Mouse (Mus musculus): ENCODE data around the gene Mrps15. TPM values are rescaled to one million over a fixed set of nuclear protein-coding genes. Genes with fewer than 3 reads are reported as not detected.
"Not testable (repeated sequence)": the region's sequence is repeated elsewhere in the genome, so short reads cannot be mapped to it uniquely, and the experiment has no call there.

Mrps15 gene
- polyA plus RNA-seq, 1 experiment from 2014 or later = 132 TPM

DNA sequence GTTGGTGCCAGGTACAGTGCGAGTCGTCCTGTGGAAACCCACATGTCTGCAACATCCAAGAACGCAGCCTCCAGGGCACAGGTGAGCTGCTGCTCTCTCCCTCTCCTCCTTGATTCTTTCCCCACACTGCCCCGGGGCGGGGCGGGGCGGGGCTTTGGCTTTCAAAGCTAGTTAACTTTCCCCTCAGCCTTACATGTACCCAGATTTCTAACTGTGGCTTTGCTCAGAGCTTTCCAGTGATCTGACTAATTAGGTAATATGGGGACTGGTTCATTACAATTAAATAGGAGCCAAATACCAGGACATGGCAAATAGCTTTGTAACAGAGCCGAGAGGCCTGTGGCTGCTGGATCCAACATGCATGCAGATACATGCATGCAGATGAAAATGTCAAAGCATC is 37.7 kb downstream of the Mrps15 start:
- Histone ChIP-seq H3K9ac (no peak overlapping the region), H3K4me3 (replicated peaks) (no peak overlapping the region), H3K27ac (no peak overlapping the region), H3K4me1 (no peaks in the 10 kb centered on the region), H3K9me3 (no peaks in the 10 kb centered on the region), H3K4me2 (no peak overlapping the region), H3K36me3 (replicated peaks) (peaks cover 24% of the 10 kb centered on the region), H3K27me3 (no peaks in the 10 kb centered on the region)
- 71% methylated on average over 8 of the region's 8 CpGs for WGBS
- ATAC-seq (ENCODE audit: low FRiP score) = no peak

DNA sequence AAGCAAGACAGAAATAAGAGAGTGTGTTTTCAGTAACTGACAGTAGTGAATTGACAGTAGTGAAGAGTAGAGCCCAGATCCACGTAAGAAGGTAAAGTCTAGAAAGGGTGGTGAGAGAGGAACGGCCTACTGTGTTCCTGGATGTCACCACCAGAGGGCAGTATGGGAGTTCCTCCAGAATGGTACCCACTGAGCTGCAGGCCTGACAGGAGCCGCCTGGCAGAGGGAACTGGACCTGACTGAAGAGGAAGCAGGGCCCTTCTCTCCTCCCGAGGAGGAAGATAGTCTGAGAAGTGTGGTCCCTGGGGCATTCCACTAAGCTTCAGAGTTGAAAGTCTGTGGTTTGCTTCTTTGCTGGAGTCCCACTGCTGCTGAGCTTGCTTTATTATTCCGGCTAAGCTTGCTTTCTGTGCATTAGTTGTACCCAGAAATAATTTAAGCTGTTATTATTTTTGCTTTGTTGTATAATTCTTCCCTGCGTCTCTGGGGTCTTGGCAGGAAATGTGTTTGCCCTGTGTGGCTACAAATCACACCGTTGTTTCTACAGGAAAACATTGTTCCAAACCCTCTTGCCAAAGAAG is 39.4 kb downstream of the Mrps15 start:
- peak; percentile 76 for ATAC-seq (ENCODE audit: low FRiP score)
- 35% methylated on average over 7 of the region's 7 CpGs for WGBS
- Histone ChIP-seq H3K4me2 (no peak overlapping the region), H3K9me3 (no peaks in the 10 kb centered on the region), H3K27me3 (no peaks in the 10 kb centered on the region), H3K9ac (no peak overlapping the region), H3K4me3 (replicated peaks) (no peak overlapping the region), H3K27ac (no peak overlapping the region), H3K4me1 (no peaks in the 10 kb centered on the region), H3K36me3 (replicated peaks) (peaks cover 24% of the 10 kb centered on the region)

- H3K4me1 ChIP-seq = no peaks in the 10 kb centered on the region
- H3K9ac ChIP-seq = no peak overlapping the region
- H3K4me3 ChIP-seq (replicated peaks) = no peak overlapping the region
- ATAC-seq (ENCODE audit: low FRiP score) = no peak
- WGBS = 83% methylated on average over 7 of the region's 7 CpGs
- no peaks in the 10 kb centered on the region for H3K9me3 ChIP-seq
- no peak overlapping the region for H3K27ac ChIP-seq
- no peaks in the 10 kb centered on the region for H3K27me3 ChIP-seq
- no peak overlapping the region for H3K4me2 ChIP-seq
- peaks cover 13% of the 10 kb centered on the region for H3K36me3 ChIP-seq (replicated peaks)
Observed at GRCm38 (mm10) chr4:126090101-126090847, 43.5 kb downstream of the Mrps15 start.

DNA sequence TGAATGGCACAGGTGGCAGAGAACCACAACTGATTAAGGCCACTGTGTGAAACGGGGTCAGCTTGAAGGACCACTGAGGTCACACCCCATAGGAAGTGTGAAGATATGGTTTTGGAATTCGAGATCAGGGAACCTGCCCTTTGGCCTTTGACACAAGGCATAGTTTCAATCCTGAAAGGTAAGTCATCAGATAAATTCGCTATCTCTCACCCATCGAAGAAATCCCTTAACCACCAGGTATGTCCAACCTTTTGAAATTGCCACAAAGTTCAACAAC is 44.1 kb downstream of the Mrps15 start:
- H3K4me1 ChIP-seq = no peaks in the 10 kb centered on the region

GRCm38 (mm10) chr4:126091873-126092272 is 45.1 kb downstream of the Mrps15 start:
- Histone ChIP-seq H3K36me3 (replicated peaks) (peaks cover 13% of the 10 kb centered on the region), H3K9me3 (no peaks in the 10 kb centered on the region), H3K4me3 (replicated peaks) (no peak overlapping the region), H3K4me1 (peaks cover 1% of the 10 kb centered on the region), H3K27me3 (no peaks in the 10 kb centered on the region), H3K27ac (no peak overlapping the region), H3K4me2 (no peak overlapping the region), H3K9ac (no peak overlapping the region)
- ATAC-seq (ENCODE audit: low FRiP score) = no peak
- 85% methylated on average over 8 of the region's 8 CpGs for WGBS

More for the DNA sequence above, 44.1 kb downstream of the Mrps15 start:
- no peak overlapping the region for H3K4me3 ChIP-seq (replicated peaks)
- peaks cover 13% of the 10 kb centered on the region for H3K36me3 ChIP-seq (replicated peaks)
- H3K27me3 ChIP-seq = no peaks in the 10 kb centered on the region
- WGBS = 88% methylated on average over 4 of the region's 4 CpGs
- H3K9ac ChIP-seq = no peak overlapping the region
- H3K27ac ChIP-seq = no peak overlapping the region
- ATAC-seq (ENCODE audit: low FRiP score) = no peak
- H3K4me2 ChIP-seq = no peak overlapping the region
- H3K9me3 ChIP-seq = no peaks in the 10 kb centered on the region

DNA sequence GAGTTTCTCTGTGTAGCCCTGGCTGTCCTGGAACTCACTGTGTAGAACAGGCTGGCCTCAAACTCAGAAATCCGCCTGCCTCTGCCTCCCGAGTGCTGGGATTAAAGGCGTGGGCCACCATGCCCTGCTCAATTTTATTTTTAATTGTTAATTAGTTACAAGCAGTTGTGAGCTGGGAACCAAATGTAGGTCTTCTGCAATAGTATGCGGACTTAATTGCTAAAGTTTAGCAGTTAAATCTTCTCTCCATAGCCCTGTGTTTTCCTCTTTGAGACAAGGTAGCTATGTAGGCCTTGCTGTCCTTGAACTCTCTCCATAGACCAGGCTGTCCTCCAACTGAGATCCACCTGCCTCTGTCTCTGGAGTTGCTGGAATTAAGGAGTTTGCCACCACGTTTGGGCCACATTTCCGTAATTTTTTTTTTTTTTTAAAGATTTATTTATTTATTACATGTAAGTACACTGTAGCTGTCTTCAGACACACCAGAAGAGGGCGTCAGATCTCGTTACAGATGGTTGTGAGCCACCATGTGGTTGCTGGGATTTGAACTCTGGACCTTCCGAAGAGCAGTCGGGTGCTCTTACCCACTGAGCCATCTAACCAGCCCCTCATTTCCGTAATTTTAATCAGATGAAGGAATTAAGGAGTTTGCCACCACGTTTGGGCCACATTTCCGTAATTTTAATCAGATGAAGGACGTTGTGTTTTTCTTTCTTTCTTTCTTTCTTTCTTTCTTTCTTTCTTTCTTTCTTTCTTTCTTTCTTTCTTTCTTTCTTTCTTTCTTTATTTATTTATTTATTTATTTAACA is 49.1 kb downstream of the Mrps15 start:
- H3K27me3 ChIP-seq; H3K27ac ChIP-seq; H3K9me3 ChIP-seq; H3K36me3 ChIP-seq (replicated peaks); ATAC-seq (ENCODE audit: low FRiP score); H3K9ac ChIP-seq; H3K4me2 ChIP-seq; H3K4me3 ChIP-seq (replicated peaks): not testable (repeated sequence)
- WGBS = 58% methylated on average over 14 of the region's 14 CpGs
- peaks cover 13% of the 10 kb centered on the region for H3K4me1 ChIP-seq

DNA sequence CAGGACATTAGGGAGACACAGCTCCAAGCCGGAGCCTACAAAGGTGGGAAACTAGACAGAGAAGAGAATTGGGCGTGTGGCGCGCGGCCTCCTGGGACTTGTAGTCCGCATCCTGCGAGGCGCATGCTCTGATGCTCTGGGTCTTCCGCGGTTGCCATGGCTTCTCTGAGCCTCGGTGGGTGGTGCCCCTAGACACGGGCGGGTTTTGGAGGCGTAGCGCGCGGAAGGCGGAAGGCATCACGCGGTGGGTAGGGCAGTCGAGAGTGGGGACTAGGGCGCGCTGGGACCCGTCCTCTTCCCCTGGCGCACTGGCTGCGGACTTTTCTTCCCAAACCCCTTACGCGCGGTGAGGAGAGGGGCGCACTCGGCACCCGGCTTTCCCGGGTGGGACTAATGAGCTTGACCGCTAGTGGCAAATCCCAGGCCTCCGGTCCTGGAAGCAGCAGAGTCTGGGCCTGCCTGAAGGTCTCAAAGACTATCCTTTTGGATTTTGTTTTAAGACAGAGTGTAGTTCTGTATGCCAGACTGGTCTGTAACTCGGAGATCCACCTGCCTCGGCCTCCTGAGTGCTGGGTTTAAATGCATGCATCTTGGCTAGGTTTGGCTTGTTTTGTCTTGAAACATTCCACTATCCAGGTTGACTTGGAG is 49.9 kb downstream of the Mrps15 start, which contains the start of gene Lsm10:
TSS of gene Lsm10 (plus strand) at position 160 of the 648 bp plus-strand sequence.
- no peaks in the 10 kb centered on the region for H3K27me3 ChIP-seq

GRCm38 (mm10) chr4:126097711-126098253 is 51.1 kb downstream of the Mrps15 start:
- no peaks in the 10 kb centered on the region for H3K27me3 ChIP-seq
- H3K27ac ChIP-seq = no peak overlapping the region
- 0 out of 2 replicates have a peak overlapping the region, but pooled peaks have one; percentile 51 for H3K4me3 ChIP-seq (replicated peaks)
- peaks cover 3% of the 10 kb centered on the region; the same call in 1 of the 2 replicates for H3K36me3 ChIP-seq (replicated peaks)
- H3K4me2 ChIP-seq = no peak overlapping the region
- WGBS = 95% methylated on average over 20 of the region's 20 CpGs
- ATAC-seq (ENCODE audit: low FRiP score) = no peak
- no peaks in the 10 kb centered on the region for H3K9me3 ChIP-seq
- no peak overlapping the region for H3K9ac ChIP-seq
- H3K4me1 ChIP-seq = peaks cover 23% of the 10 kb centered on the region

More for the DNA sequence above, 49.9 kb downstream of the Mrps15 start, which contains the start of gene Lsm10:
- peak within 1 kb of the TSS; percentile 63 for H3K4me2 ChIP-seq
- ATAC-seq (ENCODE audit: low FRiP score) = peak; percentile 97
- H3K9ac ChIP-seq = peak within 1 kb of the TSS; percentile 78
- H3K9me3 ChIP-seq = no peaks in the 10 kb centered on the region
- peaks cover 13% of the 10 kb centered on the region for H3K4me1 ChIP-seq
- peak within 1 kb of the TSS; percentile 51 for H3K4me3 ChIP-seq (replicated peaks)
- peaks cover 3% of the 10 kb centered on the region; the same call in 1 of the 2 replicates for H3K36me3 ChIP-seq (replicated peaks)
- WGBS = 4% methylated on average over 37 of the region's 37 CpGs
- peak within 1 kb of the TSS; percentile 72; the same call in 1 of the 2 replicates for H3K27ac ChIP-seq

DNA sequence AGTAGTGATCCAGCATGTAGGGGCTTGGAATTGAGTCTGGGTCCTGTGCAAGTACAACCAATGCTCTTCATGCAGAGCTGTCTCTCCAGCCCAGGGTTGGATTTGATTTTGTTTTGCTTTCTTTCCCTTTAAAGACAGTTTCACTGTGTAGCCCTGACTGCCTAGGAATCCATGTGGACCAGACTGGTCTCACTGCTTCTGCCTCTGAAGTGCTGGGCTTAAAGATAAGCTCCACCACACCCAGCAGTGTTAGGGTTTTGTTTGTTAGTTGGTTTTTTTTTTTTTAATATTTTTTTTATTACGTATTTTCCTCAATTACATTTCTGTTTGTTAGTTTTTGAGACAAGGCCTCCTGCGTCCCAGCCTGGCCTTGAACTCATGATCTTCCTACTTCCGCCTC is 52.6 kb downstream of the Mrps15 start:
- 85% methylated on average over 3 of the region's 3 CpGs for WGBS

DNA sequence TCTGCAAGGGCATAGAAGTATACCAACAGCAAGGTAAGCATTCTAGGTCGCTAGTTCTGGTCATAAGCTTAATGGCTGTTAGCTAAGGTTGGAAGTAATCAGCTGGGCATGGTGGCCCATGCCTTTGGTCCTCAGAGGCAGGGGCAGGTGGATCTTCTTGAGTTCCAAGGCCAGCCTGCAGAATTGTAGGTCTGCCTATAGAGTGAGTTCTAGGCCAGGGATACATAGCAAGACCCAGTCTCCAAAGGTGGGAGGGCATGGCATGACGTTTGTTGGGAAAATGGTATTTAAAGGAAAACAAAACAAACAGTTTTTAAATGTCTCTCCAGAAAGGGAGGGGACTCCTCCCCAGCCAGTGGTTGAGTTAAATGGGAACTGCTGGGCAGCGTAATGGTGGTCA is 54.0 kb downstream of the Mrps15 start:
- Histone ChIP-seq H3K9me3 (no peaks in the 10 kb centered on the region), H3K27ac (no peak overlapping the region), H3K9ac (no peak overlapping the region), H3K36me3 (replicated peaks) (peaks cover 3% of the 10 kb centered on the region; the same call in 1 of the 2 replicates), H3K4me2 (no peak overlapping the region), H3K4me3 (replicated peaks) (no peak overlapping the region), H3K27me3 (no peaks in the 10 kb centered on the region), H3K4me1 (peaks cover 42% of the 10 kb centered on the region)
- no peak for ATAC-seq (ENCODE audit: low FRiP score)
- WGBS = 93% methylated on average over 3 of the region's 3 CpGs

More for the DNA sequence above, 52.6 kb downstream of the Mrps15 start:
- Histone ChIP-seq H3K27ac (no peak overlapping the region), H3K9me3 (no peaks in the 10 kb centered on the region), H3K27me3 (no peaks in the 10 kb centered on the region), H3K4me2 (no peak overlapping the region), H3K4me1 (peaks cover 29% of the 10 kb centered on the region), H3K36me3 (replicated peaks) (peaks cover 3% of the 10 kb centered on the region; the same call in 1 of the 2 replicates), H3K9ac (no peak overlapping the region), H3K4me3 (replicated peaks) (no peak overlapping the region)
- ATAC-seq (ENCODE audit: low FRiP score) = no peak

GRCm38 (mm10) chr4:126102061-126102841 is 55.5 kb downstream of the Mrps15 start:
- ATAC-seq (ENCODE audit: low FRiP score) = 0 out of 2 replicates have a peak, but pooled peaks have one; percentile 14
- H3K36me3 ChIP-seq (replicated peaks) = peaks cover 3% of the 10 kb centered on the region; the same call in 1 of the 2 replicates
- peaks cover 43% of the 10 kb centered on the region for H3K4me1 ChIP-seq
- H3K9ac ChIP-seq = peak overlapping the region; percentile 59; the same call in 1 of the 2 replicates
- H3K4me3 ChIP-seq (replicated peaks) = no peak overlapping the region
- H3K9me3 ChIP-seq = no peaks in the 10 kb centered on the region
- no peaks in the 10 kb centered on the region for H3K27me3 ChIP-seq
- 45% methylated on average over 7 of the region's 7 CpGs for WGBS
- H3K4me2 ChIP-seq = peak overlapping the region; percentile 91
- H3K27ac ChIP-seq = peak overlapping the region; percentile 82
